Mouse (Mus musculus) testis, adult 2 months (tissue): Measurements from ENCODE around the gene Tmem160. TPM values are rescaled to one million over a fixed set of nuclear protein-coding genes. Genes with fewer than 3 reads are reported as not detected.

Source experiments
- H3K27ac ChIP-seq: fragments of 200-500 bp; 2 replicates; pipeline ENCODE4 v1.5.1; 2012; ENCODE audit warnings: low read depth, low read length; ENCODE audit not compliant: control insufficient read depth, insufficient read depth
- H3K27me3 ChIP-seq: fragments of 200-500 bp; 2 replicates; pipeline ENCODE4 v1.6.1; 2012; ENCODE audit warnings: mild to moderate bottlenecking, low read length, moderate library complexity; ENCODE audit not compliant: control insufficient read depth, insufficient read depth
- H3K36me3 ChIP-seq: fragments of 200-500 bp; 2 replicates; pipeline ENCODE4 v1.6.1; 2012; ENCODE audit warnings: mild to moderate bottlenecking, low read length; ENCODE audit not compliant: control insufficient read depth, insufficient read depth
- H3K4me1 ChIP-seq: fragments of 200-500 bp; 2 replicates; pipeline ENCODE4 v1.6.1; 2012; ENCODE audit warnings: low read length; ENCODE audit not compliant: control insufficient read depth, insufficient read depth
- H3K4me3 ChIP-seq: fragments of 200-500 bp; 2 replicates; pipeline ENCODE4 v1.5.1; 2012; ENCODE audit warnings: low read depth, mild to moderate bottlenecking, low read length, moderate library complexity, mixed read lengths; ENCODE audit not compliant: control insufficient read depth
- CTCF ChIP-seq: fragments of 200-500 bp; IDR thresholded peaks from 2 replicates; pipeline ENCODE4 v1.5.1; 2012; ENCODE audit warnings: low read depth, mild to moderate bottlenecking, inconsistent platforms, low read length, moderate library complexity; ENCODE audit not compliant: control insufficient read depth, insufficient read depth, insufficient replicate concordance
- POLR2A ChIP-seq: fragments of 200-500 bp; IDR thresholded peaks from 2 replicates; pipeline ENCODE4 v1.6.1; 2012; ENCODE audit warnings: low read depth, mild to moderate bottlenecking, inconsistent platforms, low read length, moderate library complexity; ENCODE audit not compliant: control insufficient read depth
- polyA plus RNA-seq: library from polyadenylated mRNA; depleted of rRNA; stranded (reverse); fragments of >200 nt; gene quantifications from 2 replicates; pipeline ENCODE4 v1.2.3, GENCODE M21; 2012

The Tmem160 gene
- polyA plus RNA-seq, 1 experiment, result 3.5 TPM

GRCm38 (mm10) chr7:16465160-16465559 is 12.6 kb downstream of the Tmem160 start:
- no peaks in the 10 kb centered on the region for H3K36me3 ChIP-seq
- H3K4me3 ChIP-seq, result no peak overlapping the region
- H3K27me3 ChIP-seq, result no peaks in the 10 kb centered on the region
- H3K4me1 ChIP-seq, result peaks cover 17% of the 10 kb centered on the region
- TF ChIP-seq CTCF, result peak; percentile 96
- TF ChIP-seq POLR2A, result no peak
- no peak overlapping the region for H3K27ac ChIP-seq

GRCm38 (mm10) chr7:16465568-16465967 is 13.0 kb downstream of the Tmem160 start:
- H3K4me3 ChIP-seq, result no peak overlapping the region
- H3K27ac ChIP-seq, result no peak overlapping the region
- TF ChIP-seq CTCF, result no peak
- TF ChIP-seq POLR2A, result no peak
- no peaks in the 10 kb centered on the region for H3K36me3 ChIP-seq
- no peaks in the 10 kb centered on the region for H3K27me3 ChIP-seq
- H3K4me1 ChIP-seq, result peaks cover 14% of the 10 kb centered on the region

GRCm38 (mm10) chr7:16466565-16466964 is 14.0 kb downstream of the Tmem160 start:
- Histone ChIP-seq H3K4me3 (no peak overlapping the region), H3K4me1 (peaks cover 9% of the 10 kb centered on the region), H3K27ac (no peak overlapping the region), H3K36me3 (no peaks in the 10 kb centered on the region), H3K27me3 (no peaks in the 10 kb centered on the region)
- peak; percentile 36; the same call in 1 of the 2 replicates for TF ChIP-seq CTCF
- no peak for TF ChIP-seq POLR2A

GRCm38 (mm10) chr7:16468115-16468514 is 15.5 kb downstream of the Tmem160 start:
- Histone ChIP-seq H3K36me3 (no peaks in the 10 kb centered on the region), H3K4me1 (peaks cover 10% of the 10 kb centered on the region), H3K27me3 (no peaks in the 10 kb centered on the region), H3K27ac (no peak overlapping the region), H3K4me3 (no peak overlapping the region)
- no peak for TF ChIP-seq CTCF
- TF ChIP-seq POLR2A, result no peak

GRCm38 (mm10) chr7:16471549-16471948 is 19.0 kb downstream of the Tmem160 start:
- H3K4me1 ChIP-seq, result peaks cover 29% of the 10 kb centered on the region
- TF ChIP-seq CTCF (no peak), POLR2A (no peak)
- H3K4me3 ChIP-seq, result no peak overlapping the region
- H3K27ac ChIP-seq, result no peak overlapping the region
- no peaks in the 10 kb centered on the region; the same call in 1 of the 2 replicates for H3K27me3 ChIP-seq
- no peaks in the 10 kb centered on the region for H3K36me3 ChIP-seq

- no peak for TF ChIP-seq POLR2A
- H3K4me3 ChIP-seq, result no peak overlapping the region
- no peaks in the 10 kb centered on the region; the same call in 1 of the 2 replicates for H3K27me3 ChIP-seq
Measured at GRCm38 (mm10) chr7:16472116-16472709, 19.6 kb downstream of the Tmem160 start.

GRCm38 (mm10) chr7:16473847-16474246 is 21.3 kb downstream of the Tmem160 start:
- no peak overlapping the region for H3K4me3 ChIP-seq
- H3K27me3 ChIP-seq, result no peaks in the 10 kb centered on the region; the same call in 1 of the 2 replicates

More at GRCm38 (mm10) chr7:16472116-16472709, 19.6 kb downstream of the Tmem160 start:
- Histone ChIP-seq H3K4me1 (peaks cover 34% of the 10 kb centered on the region), H3K36me3 (no peaks in the 10 kb centered on the region), H3K27ac (no peak overlapping the region)

More at GRCm38 (mm10) chr7:16473847-16474246, 21.3 kb downstream of the Tmem160 start:
- H3K4me1 ChIP-seq, result peaks cover 30% of the 10 kb centered on the region
- no peaks in the 10 kb centered on the region for H3K36me3 ChIP-seq
- TF ChIP-seq POLR2A, result no peak
- TF ChIP-seq CTCF, result no peak
- H3K27ac ChIP-seq, result no peak overlapping the region
